Mouse (Mus musculus): ENCODE data around the gene Ankub1.

GRCm38 (mm10) chr3:57665880-57666279 lies 26.7 kb downstream of the Ankub1 start:
- TF ChIP-seq CTCF (conservative IDR thresholded peaks at IDR 0.05; ENCODE audit: insufficient read depth, insufficient read length, low read depth, low read length) (no peak), POLR2A (IDR thresholded peaks at IDR 0.05; ENCODE audit: low read depth, low read length) (no peak)

All from kidney, adult 2 months (tissue).